Mouse (Mus musculus) WW6 (cell line): Measurements from ENCODE around the gene Tap2.

Source experiments
- DNase-seq: peaks from one replicate; pipeline ENCODE4 v3.0.0-alpha.2; 2013; ENCODE audit warnings: low read depth, low spot score

Tap2 gene

DNA sequence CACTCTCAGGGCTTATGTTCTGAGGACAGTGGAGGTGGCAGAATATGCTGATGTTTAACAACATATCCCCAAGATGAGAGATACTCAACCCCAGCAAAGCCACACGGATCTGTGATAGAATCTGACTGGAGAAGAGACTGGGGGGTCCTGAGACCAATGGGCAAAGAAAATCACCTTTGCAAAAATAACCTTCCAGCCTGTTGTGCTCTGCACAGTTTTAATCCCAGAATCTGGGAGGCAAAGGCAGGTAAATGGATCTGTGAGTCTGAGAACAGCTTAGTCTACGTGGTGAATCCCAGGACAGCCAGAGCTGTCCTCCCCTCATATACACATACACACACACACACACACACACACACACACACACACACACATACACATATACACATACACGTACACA, 46.0 kb downstream of the Tap2 start:
- no peak for DNase-seq

DNA sequence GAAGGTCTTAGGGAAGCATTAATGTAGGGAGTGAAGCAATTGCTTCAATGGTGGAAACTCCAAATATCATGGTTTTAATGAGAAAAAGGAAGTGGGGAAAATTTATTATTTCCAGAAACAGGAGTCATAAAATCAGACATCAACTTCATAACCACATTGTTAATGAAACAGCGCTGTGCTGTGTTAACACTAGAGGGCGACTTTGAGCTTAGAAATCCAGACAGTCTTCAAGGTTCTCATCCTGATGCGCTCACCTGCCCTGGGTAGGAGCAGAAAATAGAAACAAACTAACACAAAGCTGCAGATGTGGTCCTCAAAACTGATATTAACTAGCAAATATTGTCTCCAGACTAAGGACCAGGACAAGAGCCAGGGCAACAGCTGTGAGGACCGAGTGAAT, 46.6 kb downstream of the Tap2 start:
- no peak for DNase-seq

DNA sequence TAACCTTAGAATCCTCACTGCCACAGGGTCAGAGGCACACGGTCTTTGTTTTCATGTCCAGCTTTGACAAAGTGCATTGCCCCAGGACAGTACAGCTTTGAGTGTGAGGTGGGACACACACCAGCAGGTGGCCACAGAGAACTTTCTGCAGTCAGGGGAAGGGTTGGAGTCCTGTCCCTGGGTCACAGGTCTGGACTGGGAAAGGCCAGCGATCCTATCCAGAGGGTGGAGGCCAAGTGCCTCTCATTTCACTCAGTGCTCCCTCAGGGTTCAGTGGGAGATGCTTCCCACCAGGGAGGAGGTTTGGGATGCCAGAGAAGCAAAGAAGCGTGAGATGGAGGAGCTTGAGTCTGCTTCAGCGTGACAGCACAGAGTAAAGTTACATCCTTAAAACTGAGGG, 48.3 kb downstream of the Tap2 start:
- DNase-seq: no peak

DNA sequence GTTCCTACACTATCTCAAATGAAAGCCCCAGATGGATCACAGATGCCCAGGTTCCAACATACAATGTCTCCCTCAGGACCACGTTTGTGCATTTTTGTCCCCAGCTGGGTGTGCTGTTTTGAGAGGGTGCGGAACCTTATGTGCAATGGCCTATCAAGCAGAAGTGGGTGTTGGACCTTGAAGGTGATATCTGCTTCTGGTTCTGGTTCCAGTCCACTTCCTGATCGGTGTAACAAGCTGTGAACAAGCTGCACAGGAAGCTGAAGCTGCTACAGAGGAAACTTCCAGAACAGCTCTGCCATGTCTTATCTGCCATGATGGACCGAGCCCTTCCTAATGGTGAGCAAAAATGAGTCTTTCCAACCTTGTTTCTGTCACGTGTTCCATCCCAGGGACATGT, 53.2 kb downstream of the Tap2 start:
- no peak for DNase-seq

DNA sequence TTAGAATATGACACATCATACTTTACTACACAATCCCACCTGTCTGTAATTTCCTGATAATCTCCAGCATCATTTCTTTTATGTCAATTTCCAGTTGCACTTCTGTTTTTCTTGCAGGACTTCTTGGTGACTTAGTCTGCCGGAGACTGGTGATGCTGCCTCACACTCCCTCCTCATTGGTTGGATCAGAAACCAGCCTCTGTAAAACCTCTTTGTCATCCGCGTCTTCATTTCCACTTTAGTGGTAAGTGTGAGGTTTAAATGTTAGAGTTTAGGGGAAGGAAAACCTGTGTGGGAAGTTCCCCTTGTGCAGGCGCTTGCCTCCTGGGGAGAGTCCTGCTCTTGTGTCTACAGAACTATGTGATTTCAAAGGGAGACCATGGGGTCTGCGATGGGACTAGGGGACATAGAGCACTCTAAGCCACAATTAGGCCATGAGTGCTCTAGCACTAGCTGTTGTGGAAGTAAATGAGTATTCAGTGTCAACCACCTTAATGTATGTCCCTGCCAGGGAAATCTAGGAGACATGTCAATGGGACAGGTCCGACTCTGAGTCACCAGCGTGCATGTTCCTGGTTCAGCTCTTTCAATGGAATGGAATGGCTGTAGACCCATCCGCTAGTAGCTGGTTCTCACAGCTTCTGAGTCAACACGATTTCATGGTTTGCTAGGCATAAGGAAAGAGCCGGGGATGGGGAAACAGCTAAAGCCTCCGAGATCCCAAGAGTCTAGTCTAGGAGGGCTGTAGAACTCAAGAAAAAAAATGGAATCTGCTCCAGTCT, 54.5 kb downstream of the Tap2 start, which contains the start of gene H2-Ab1:
Gene H2-Ab1 (plus strand): TSS at position 96 of the 782 bp plus-strand sequence.
- no peak for DNase-seq

DNA sequence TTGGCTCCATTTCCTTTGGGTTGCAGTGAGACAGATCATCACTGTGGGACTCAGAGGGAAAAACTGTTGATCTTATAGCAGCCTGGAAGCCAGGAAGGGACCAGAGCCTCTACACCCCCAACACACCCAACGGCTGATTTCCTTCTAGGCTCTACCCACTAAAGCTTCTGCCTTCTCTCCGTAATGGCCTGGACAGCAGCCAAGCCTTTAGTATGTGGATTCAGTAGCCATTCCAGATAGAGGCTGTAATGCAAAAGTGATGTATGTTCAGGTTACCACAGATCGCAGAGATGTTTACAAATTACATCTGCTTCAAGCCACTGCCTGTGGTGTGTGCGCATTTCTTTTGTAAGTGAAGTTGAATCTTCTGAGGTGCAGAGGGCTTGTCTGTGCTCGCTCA, 57.2 kb downstream of the Tap2 start:
- no peak for DNase-seq

DNA sequence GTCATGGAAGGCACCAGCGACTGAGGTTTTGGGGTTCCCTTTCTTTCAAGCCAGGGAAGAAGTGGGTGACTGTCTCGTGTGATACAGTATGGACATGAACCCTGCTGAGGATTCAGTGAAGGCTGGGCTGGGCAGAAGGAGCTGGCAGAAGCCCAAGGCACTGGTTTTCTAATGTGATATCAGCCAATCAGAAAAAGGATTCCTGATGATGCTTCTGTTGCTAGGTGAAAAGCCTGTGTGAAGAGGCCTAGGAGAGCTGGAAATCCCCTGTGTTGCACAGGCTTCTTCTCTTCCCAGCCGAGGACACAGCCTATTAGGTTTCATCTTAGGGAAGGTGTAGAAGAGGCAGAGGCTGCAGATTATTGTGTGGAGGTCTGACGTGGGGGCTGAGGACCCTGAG, 58.2 kb downstream of the Tap2 start:
- no peak for DNase-seq

DNA sequence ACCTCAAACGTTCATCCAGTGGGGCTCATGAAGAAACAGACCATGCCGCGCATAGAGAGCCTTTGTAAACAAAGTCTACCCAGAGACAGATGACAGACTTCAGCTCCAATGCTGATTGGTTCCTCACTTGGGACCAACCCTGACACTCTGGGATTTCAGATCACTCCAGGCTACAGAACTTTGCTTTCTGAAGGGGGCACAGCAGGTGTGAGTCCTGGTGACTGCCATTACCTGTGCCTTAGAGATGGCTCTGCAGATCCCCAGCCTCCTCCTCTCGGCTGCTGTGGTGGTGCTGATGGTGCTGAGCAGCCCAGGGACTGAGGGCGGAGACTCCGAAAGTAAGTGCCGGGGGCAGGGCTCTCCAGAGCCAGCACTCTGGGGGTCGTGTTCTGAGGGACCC, 59.7 kb downstream of the Tap2 start:
- peak; percentile 60 for DNase-seq

DNA sequence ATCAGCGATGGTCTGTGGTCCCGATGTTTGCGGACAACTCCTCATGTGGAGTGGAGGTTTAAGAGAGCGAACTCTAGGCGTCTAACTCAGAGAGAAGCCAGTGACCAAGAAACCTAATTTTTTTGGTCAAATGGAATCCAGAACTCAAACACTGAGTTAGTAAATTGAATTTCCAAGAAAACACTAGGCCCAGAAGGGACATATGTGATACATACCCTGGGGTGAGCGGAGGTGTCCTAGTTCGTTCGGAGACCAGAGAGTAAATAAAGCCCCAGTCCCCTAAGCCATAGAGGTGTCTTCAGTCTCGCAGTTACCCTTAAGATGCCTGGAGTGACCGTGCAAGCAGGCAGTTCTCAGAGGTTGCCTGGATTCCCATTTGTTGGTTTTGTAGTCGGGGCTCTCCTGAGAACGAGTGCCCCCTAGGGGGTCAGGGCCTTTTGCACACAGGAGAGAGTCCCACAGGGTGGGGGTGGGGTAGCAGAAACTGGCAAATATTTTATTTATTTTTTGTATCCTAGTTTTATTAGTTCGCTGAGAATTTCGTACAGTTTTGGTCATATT, 60.6 kb downstream of the Tap2 start:
- no peak for DNase-seq

DNA sequence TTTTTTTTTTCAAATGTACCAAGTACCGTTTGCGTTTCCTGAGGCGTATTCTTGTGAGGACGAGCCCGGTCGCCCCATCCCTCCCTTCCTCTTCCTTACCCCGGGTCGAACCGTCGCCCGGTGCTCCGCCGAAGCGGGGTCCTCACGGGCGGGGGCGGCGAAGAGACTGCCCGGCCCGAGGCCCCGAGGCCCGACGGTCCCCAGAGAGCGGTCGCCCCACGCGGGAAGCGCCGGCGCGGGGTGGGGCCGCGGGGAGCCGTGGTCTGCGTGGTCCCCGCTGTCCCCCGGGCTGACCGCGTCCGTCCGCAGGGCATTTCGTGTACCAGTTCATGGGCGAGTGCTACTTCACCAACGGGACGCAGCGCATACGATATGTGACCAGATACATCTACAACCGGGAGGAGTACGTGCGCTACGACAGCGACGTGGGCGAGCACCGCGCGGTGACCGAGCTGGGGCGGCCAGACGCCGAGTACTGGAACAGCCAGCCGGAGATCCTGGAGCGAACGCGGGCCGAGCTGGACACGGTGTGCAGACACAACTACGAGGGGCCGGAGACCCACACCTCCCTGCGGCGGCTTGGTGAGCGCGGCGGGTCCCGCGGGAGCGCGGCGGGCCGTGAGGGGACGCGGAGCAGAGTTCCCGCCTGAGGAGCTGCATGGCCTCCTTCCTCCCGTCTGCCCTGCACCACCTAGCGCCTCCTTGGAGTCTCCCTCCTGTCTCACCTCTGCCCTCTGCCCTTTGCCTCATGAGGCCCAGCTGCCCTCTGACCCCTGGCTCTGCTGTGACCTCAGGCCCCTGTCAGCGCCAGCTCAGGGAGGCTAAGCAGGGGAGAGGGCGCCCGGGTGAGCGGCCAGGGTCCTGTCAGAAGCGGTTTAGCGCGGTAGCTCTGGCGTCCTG, 61.4 kb downstream of the Tap2 start:
- DNase-seq: no peak
